ENCODE assay signal across 9 mouse cellular contexts in genomic region chr9:77911508-77912229, GRCm38 (mm10). TPM values are rescaled to one million over a fixed set of nuclear protein-coding genes. Genes with fewer than 3 reads are reported as not detected.
DNase-seq lines count a peak whose midpoint lies in the region; ATAC-seq lines count a peak whose summit lies in the region.
"Had no signal": no experiment of that assay in that cellular context is flagged by ENCODE, and none has a peak within 500 bp of the region (broad histone marks: within the 10 kb centered on the region; RNA-seq: fewer than 3 reads in every experiment).

No protein-coding gene starts in this region.

- H3K9me3 ChIP-seq in forebrain, embryonic 10.5 days: no peaks in the 10 kb centered on the region
- H3K9me3 ChIP-seq in limb, embryonic 15.5 days: no peaks in the 10 kb centered on the region
- no peaks in the 10 kb centered on the region for H3K9me3 ChIP-seq in neural tube, embryonic 15.5 days (replicated peaks)

- H3K4me1 ChIP-seq in forebrain, embryonic 10.5 days: peaks cover 36% of the 10 kb centered on the region
- H3K4me1 ChIP-seq in limb, embryonic 15.5 days: peaks cover 8% of the 10 kb centered on the region; the same call in 1 of the 2 replicates
- peaks cover 14% of the 10 kb centered on the region for H3K4me1 ChIP-seq in neural tube, embryonic 15.5 days

- H3K27me3 ChIP-seq in forebrain, embryonic 10.5 days (ENCODE audit: poor library complexity, severe bottlenecking): no peaks in the 10 kb centered on the region
- H3K27me3 ChIP-seq in limb, embryonic 15.5 days: no peaks in the 10 kb centered on the region
- no peaks in the 10 kb centered on the region for H3K27me3 ChIP-seq in neural tube, embryonic 15.5 days (replicated peaks)
- H3K27me3 ChIP-seq: Patski had no signal

- peak overlapping the region; percentile 65 for H3K4me2 ChIP-seq in limb, embryonic 15.5 days
- peak overlapping the region; percentile 75 for H3K4me2 ChIP-seq in neural tube, embryonic 15.5 days

- DNase-seq in embryo, embryonic 10.5 days (ENCODE audit: low spot score): peak; percentile 38
- no peak for DNase-seq in embryo, embryonic 9.5 days (ENCODE audit: extremely low spot score)
- peak; percentile 53 to 54 for DNase-seq in B cell, adult 2 months
- DNase-seq in forebrain, embryonic 10.5 days (ENCODE audit: extremely low spot score, low spot score): no peak
- no peak for DNase-seq in urinary bladder, postnatal 10 days (ENCODE audit: low spot score)
- DNase-seq in frontal cortex, postnatal 10 days (ENCODE audit: low spot score in 2 of 2): no peak

- peak overlapping the region; percentile 97 for H3K27ac ChIP-seq in forebrain, embryonic 10.5 days
- peak overlapping the region; percentile 98 for H3K27ac ChIP-seq in limb, embryonic 15.5 days
- peak overlapping the region; percentile 95; the same call in 1 of the 2 replicates for H3K27ac ChIP-seq in neural tube, embryonic 15.5 days (replicated peaks)

- no peak overlapping the region for H3K9ac ChIP-seq in limb, embryonic 15.5 days
- H3K9ac ChIP-seq in neural tube, embryonic 15.5 days (replicated peaks): peak overlapping the region; percentile 78; the same call in 1 of the 2 replicates

- no peaks in the 10 kb centered on the region for H3K36me3 ChIP-seq in forebrain, embryonic 10.5 days (replicated peaks)
- H3K36me3 ChIP-seq in limb, embryonic 15.5 days: no peaks in the 10 kb centered on the region
- no peaks in the 10 kb centered on the region for H3K36me3 ChIP-seq in neural tube, embryonic 15.5 days

- H3K4me3 ChIP-seq in forebrain, embryonic 10.5 days: peak overlapping the region; percentile 73
- peak overlapping the region; percentile 67 for H3K4me3 ChIP-seq in limb, embryonic 15.5 days
- H3K4me3 ChIP-seq in neural tube, embryonic 15.5 days (replicated peaks): peak overlapping the region; percentile 68

- no peak for ATAC-seq in limb, embryonic 15.5 days (ENCODE audit: insufficient number of reproducible peaks, low FRiP score, low TSS enrichment, low read depth)
- no peak for ATAC-seq in neural tube, embryonic 15.5 days (ENCODE audit: low FRiP score)

- WGBS in forebrain, embryonic 10.5 days: 61% methylated on average over 7 of the region's 7 CpGs
- 43% methylated on average over 7 of the region's 7 CpGs for WGBS in limb, embryonic 15.5 days
- WGBS in neural tube, embryonic 15.5 days: 41% methylated on average over 7 of the region's 7 CpGs

RNA-seq across cellular contexts. Expression of gene Elovl5, which starts 5.5 kb away (rescaled TPM):
- polyA plus RNA-seq in forebrain, embryonic 10.5 days (2016; fragmentation: Nextera tagmentation; extraction: Ambion mirVana): 102 and 106 TPM in 2 replicates
- polyA plus RNA-seq in limb, embryonic 15.5 days (2015; fragmentation: Nextera tagmentation; extraction: Ambion mirVana): 64.3 and 66.2 TPM in 2 replicates
- 61.8 and 70.4 TPM in 2 replicates for polyA plus RNA-seq in neural tube, embryonic 15.5 days (2015; fragmentation: Nextera tagmentation; extraction: Ambion mirVana)

Comparison
In these comparisons a context has a peak if more than half of its experiments do, and no peak if none do; other contexts are left out.
1. DNase-seq: peak in embryo, embryonic 10.5 days (single experiment) and B cell, adult 2 months (2 of 2); none in embryo, embryonic 9.5 days (single experiment), forebrain, embryonic 10.5 days (single experiment), urinary bladder, postnatal 10 days (single experiment) and frontal cortex, postnatal 10 days (0 of 2).
2. Peak in every context shown above with its lines, with median percentiles within 50 percentile points of each other: H3K27ac ChIP-seq and H3K4me3 ChIP-seq.